Mouse (Mus musculus) kidney, postnatal 0 days (tissue): Measurements from ENCODE around the gene Syne2. TPM values are rescaled to one million over a fixed set of nuclear protein-coding genes. Genes with fewer than 3 reads are reported as not detected.

Experiments
- ATAC-seq: fragments of 200-750 bp; cut with Nextera tagmentation; replicated peaks from 2 replicates; pipeline ENCODE4 v1.8.0; 2017; ENCODE audit warnings: low read depth, moderate number of reproducible peaks, moderate TSS enrichment, moderate library complexity; ENCODE audit not compliant: low FRiP score
- DNase-seq: peaks from one replicate; pipeline ENCODE4 v3.0.0-alpha.2; 2016; ENCODE audit warnings: low spot score
- H3K27ac ChIP-seq: fragments of 300-500 bp; sonication (generic); 2 replicates; pipeline ENCODE4 v1.5.1; 2014; ENCODE audit warnings: mild to moderate bottlenecking
- H3K27me3 ChIP-seq: fragments of 300-500 bp; sonication (generic); 2 replicates; pipeline ENCODE4 v1.6.1; 2014; ENCODE audit warnings: low read length, mixed read lengths; ENCODE audit not compliant: insufficient read depth
- H3K36me3 ChIP-seq: fragments of 300-500 bp; sonication (generic); 2 replicates; pipeline ENCODE4 v1.6.1; 2014; ENCODE audit warnings: low read length, mixed read lengths; ENCODE audit not compliant: insufficient read depth
- H3K4me1 ChIP-seq: fragments of 300-500 bp; sonication (generic); replicated peaks from 2 replicates; pipeline ENCODE4 v1.6.1; 2014; ENCODE audit warnings: antibody characterized with exemption, low read length, mixed read lengths; ENCODE audit not compliant: insufficient read depth
- H3K4me2 ChIP-seq: fragments of 300-500 bp; sonication (generic); 2 replicates; pipeline ENCODE4 v1.6.1; 2014; ENCODE audit warnings: mild to moderate bottlenecking, low read length, moderate library complexity, mixed read lengths
- H3K4me3 ChIP-seq: fragments of 300-500 bp; sonication (generic); replicated peaks from 2 replicates; pipeline ENCODE4 v1.5.1; 2014; ENCODE audit warnings: low read depth, low read length
- H3K9ac ChIP-seq: fragments of 300-500 bp; sonication (generic); 2 replicates; pipeline ENCODE4 v1.6.1; 2014; ENCODE audit warnings: low read depth, low read length
- H3K9me3 ChIP-seq: fragments of 300-500 bp; sonication (generic); replicated peaks from 2 replicates; pipeline ENCODE4 v1.6.1; 2016; ENCODE audit warnings: low read length, inconsistent platforms, mixed read lengths
- CTCF ChIP-seq: IDR thresholded peaks from 2 replicates; pipeline ENCODE4 v1.5.1; 2016; ENCODE audit warnings: antibody characterized with exemption, low read depth, mild to moderate bottlenecking, moderate library complexity
- WGBS: fragments of 180-500 bp; shearing (Covaris S2); extraction: QIAGEN DNeasy Blood & Tissue Kit; methylation state at CpG from one replicate; pipeline ENCODE4 v1.1.7; 2014; 5-methylcytosine and 5-hydroxymethylcytosine counted together
- polyA plus RNA-seq: library from polyadenylated mRNA; unstranded; fragments of >200 nt; fragmentation: Nextera tagmentation; extraction: Ambion mirVana; gene quantifications from 2 replicates; pipeline ENCODE4 v1.2.1, GENCODE M21; 2015

Syne2 gene
- polyA plus RNA-seq, 1 experiment from 2014 or later = 37.2 TPM

DNA sequence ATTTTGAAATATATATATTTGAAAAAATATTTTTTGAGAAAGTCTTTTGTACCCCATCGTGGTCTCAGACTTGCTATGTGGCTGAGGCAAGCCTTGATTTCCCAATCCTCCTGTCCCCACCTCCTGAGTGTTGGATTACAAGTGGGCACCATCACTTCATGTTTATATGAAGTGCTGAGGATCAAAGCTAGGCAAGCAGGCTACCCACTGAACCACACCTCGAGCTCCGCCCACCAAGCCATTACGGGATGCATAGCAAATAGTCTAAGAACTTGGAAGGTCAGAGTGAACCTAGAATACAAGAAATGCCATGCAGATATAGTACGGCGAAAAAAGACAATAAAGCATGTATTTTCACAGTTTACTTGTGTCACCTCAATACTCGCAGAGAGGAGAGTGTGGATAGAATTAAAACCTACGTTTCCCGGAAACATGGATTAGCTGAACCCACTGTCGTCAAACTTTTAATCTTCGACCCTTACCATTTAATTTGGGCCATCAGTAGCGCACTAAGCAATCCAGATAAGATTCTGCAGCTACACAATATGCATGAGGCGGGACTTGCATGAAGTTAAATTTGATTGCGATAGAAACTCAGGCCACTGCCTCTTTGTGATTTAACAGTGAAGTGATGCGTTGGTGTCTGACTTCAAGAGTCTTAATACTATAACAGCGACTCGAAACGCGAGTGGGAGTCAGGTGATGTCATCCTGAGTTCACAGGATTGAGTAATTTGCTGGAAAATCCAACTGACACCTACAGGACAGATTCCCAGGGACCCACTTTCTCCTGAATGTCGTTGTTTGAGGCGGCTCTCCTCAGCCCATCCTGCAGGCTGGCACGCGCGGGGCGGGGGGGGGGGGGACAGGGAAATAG lies 715 bp upstream of the Syne2 start:
- Histone ChIP-seq H3K36me3 (no peaks in the 10 kb centered on the region), H3K9me3 (no peaks in the 10 kb centered on the region), H3K4me3 (peak overlapping the region; percentile 91), H3K9ac (peak overlapping the region; percentile 92), H3K27me3 (no peaks in the 10 kb centered on the region), H3K27ac (0 out of 2 replicates have a peak overlapping the region, but pooled peaks have one; percentile 87), H3K4me1 (peaks cover 8% of the 10 kb centered on the region; the same call in 1 of the 2 replicates), H3K4me2 (peak overlapping the region; percentile 82)
- no peak for DNase-seq
- 9% methylated on average over 23 of the region's 25 CpGs for WGBS
- no peak for TF ChIP-seq CTCF
- no peak; the same call in 1 of the 2 replicates for ATAC-seq

DNA sequence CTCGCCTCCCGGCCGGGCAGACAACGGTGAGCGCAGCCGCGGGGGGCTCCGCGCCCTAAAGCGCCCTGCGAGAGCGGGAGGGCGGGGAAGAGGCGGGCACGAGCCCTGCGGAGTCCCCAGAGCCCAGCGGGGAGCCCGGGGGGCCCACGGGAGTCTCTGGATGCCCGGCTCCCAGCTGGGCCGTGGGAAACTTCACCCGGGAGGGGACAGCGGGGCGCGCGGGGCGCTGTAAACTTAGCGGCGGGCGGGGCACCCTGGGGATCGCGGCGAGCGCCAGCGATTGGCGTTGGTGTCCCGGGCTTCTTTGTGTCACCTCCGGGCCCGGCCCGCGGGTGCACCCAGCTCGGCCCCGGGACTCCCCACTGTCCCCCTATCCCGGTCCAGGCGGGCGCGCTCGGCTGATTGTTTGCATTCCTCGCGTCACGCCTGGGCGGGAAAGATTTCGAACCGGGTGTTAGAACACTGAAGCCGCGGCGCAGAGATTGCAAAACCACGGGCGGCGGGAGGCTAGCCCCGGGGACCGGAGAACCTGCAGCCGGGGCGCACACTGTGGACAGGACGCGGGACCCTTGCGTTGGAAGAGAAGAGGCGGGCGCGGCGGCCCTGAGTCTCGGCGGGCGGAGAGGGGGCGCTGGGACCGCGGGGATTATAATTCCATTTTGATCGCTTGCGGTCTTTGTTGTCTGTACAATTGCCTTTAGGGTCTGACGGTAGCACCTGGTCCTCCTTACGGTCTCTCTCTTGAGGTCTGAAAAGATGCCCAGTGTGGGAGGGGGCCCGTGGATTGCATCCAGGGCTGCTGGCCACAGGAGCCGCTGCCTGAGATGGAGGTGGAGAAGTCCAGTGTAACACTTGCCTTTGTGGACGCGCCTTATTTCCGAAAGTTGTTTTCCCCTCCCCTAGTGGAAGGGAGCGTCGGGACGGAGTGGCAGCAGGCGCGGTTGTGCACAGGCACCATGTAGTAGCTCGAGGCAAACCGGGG lies 810 bp downstream of the Syne2 start:
- Histone ChIP-seq H3K9ac (peak overlapping the region; percentile 92), H3K27ac (peak overlapping the region; percentile 87), H3K4me3 (peak overlapping the region; percentile 91), H3K9me3 (no peaks in the 10 kb centered on the region), H3K4me2 (peak overlapping the region; percentile 82), H3K4me1 (peaks cover 8% of the 10 kb centered on the region; the same call in 1 of the 2 replicates), H3K27me3 (no peaks in the 10 kb centered on the region), H3K36me3 (no peaks in the 10 kb centered on the region)
- TF ChIP-seq CTCF = peak; percentile 37; the same call in 1 of the 2 replicates
- ATAC-seq (peak; percentile 71), DNase-seq (peak; percentile 77)
- under 1% methylated on average over 87 of the region's 93 CpGs for WGBS

DNA sequence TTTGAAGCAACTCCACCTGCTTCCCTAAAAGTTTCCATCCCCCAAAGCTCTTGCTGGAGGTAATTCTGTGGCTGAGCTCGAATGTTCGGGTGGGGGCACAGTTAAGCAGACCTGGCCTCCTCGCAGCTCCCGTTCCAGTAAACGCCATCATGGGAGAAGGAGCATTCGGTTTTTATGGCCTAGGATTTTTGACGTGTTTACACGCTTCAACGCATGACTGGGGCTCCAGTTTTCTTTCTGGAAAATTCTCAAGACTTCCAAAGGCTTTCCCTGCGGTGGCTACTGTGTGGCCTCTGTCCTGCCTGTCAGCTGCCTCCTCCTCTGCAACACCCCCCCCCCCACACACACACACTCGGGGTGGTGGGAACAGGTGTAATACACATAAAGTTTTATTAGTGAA lies 1.5 kb downstream of the Syne2 start:
- peak overlapping the region; percentile 87 for H3K27ac ChIP-seq
- TF ChIP-seq CTCF = no peak
- 10% methylated on average over 11 of the region's 11 CpGs for WGBS
- peaks cover 8% of the 10 kb centered on the region; the same call in 1 of the 2 replicates for H3K4me1 ChIP-seq
- H3K9me3 ChIP-seq = no peaks in the 10 kb centered on the region
- H3K36me3 ChIP-seq = no peaks in the 10 kb centered on the region
- peak overlapping the region; percentile 91 for H3K4me3 ChIP-seq
- no peaks in the 10 kb centered on the region for H3K27me3 ChIP-seq
- DNase-seq (peak; percentile 39), ATAC-seq (no peak)
- H3K9ac ChIP-seq = peak overlapping the region; percentile 92; the same call in 1 of the 2 replicates
- peak overlapping the region; percentile 82 for H3K4me2 ChIP-seq

DNA sequence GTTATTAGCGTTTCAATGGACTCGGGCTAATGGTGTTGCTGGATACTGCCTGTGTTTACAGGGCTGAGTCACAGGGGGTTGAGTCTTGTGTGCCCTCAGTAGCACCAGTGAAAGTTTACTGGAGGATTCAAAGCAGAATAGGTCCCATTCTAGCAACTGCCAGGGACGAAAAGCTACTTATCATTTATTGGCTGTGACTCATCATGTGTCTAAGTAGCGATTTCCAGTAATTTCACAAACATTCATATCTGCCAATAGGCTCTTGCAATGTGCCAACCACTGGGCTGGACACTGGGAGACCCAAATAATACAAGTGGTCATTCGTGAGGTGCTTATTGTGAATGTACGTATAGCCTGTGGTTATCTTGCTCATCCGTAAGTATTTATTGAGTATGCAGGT lies 2.3 kb downstream of the Syne2 start:
- Histone ChIP-seq H3K27ac (no peak overlapping the region), H3K4me1 (peaks cover 14% of the 10 kb centered on the region), H3K4me2 (peak overlapping the region; percentile 82; the same call in 1 of the 2 replicates), H3K27me3 (no peaks in the 10 kb centered on the region), H3K4me3 (no peak overlapping the region), H3K36me3 (no peaks in the 10 kb centered on the region), H3K9ac (no peak overlapping the region), H3K9me3 (no peaks in the 10 kb centered on the region)
- no peak for ATAC-seq
- DNase-seq = no peak
- TF ChIP-seq CTCF = no peak
- 82% methylated on average over 7 of the region's 7 CpGs for WGBS

DNA sequence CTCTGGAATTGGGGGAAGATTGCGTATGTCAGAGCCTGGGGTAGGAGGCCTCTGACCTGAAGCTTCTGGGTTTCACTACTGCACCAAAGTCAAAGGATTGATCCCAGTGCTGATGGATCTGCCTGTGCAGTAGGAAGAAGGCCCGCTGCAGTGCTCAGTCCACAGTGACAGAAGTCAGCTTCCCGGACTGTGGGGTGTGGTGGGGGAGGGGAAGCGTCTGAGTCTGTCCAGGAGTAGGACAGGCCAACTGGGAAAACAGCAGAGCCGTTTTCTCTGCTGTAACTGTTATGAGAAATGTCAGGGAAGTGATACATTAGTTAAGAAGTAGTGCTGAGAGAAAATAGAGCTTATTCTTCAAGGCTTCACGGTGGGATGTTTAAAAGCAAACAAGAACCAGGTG lies 4.2 kb downstream of the Syne2 start:
- H3K4me3 ChIP-seq = no peak overlapping the region
- no peak for ATAC-seq
- no peak for TF ChIP-seq CTCF
- H3K9ac ChIP-seq = no peak overlapping the region
- no peak for DNase-seq
- no peaks in the 10 kb centered on the region for H3K27me3 ChIP-seq
- H3K4me1 ChIP-seq = peaks cover 20% of the 10 kb centered on the region
- H3K27ac ChIP-seq = no peak overlapping the region
- WGBS = 31% methylated on average over 6 of the region's 6 CpGs
- H3K36me3 ChIP-seq = no peaks in the 10 kb centered on the region
- H3K4me2 ChIP-seq = no peak overlapping the region
- no peaks in the 10 kb centered on the region for H3K9me3 ChIP-seq

DNA sequence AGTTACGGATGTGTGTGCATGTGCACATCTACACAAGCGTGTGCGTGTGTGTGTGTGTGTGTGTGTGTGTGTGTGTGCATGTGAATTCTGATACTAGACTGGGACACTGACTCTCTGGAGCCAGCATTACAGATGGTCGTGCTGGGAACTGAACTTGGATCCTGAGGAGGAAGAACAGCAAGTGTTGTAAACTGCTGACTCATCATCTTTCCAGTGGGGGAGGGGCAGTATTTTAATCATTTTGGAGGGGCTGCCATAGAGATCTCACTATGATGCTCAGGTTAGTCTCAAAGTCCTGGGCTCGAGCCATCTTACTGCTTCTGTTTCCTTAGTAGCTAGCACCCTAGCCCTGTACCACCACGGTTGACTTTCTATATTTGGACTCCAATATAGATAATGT lies 5.5 kb downstream of the Syne2 start:
- DNase-seq (no peak), ATAC-seq (no peak)
- Histone ChIP-seq H3K27ac (no peak overlapping the region), H3K9me3 (no peaks in the 10 kb centered on the region), H3K36me3 (no peaks in the 10 kb centered on the region), H3K9ac (no peak overlapping the region), H3K27me3 (no peaks in the 10 kb centered on the region), H3K4me3 (no peak overlapping the region), H3K4me1 (peaks cover 24% of the 10 kb centered on the region; the same call in 1 of the 2 replicates), H3K4me2 (no peak overlapping the region)
- no peak for TF ChIP-seq CTCF
- WGBS = 93% methylated on average over 6 of the region's 6 CpGs
